Mouse (Mus musculus): Measurements from ENCODE around the gene Sgca. TPM values are rescaled to one million over a fixed set of nuclear protein-coding genes. Genes with fewer than 3 reads are reported as not detected.
A peak's percentile ranks its signal among the peaks of the same experiment; 100 is the strongest.

The Sgca gene
- total and polyA plus RNA-seq, 3 experiments = 149 to 1,504 (median 200) TPM

GRCm38 (mm10) chr11:94994947-94995772 is 19.0 kb upstream of the Sgca start:
- Histone ChIP-seq H3K4me1 (ENCODE audit: control insufficient read depth, insufficient read depth, low read length) (peaks cover 24% of the 10 kb centered on the region), H3K27me3 (ENCODE audit: control insufficient read depth, insufficient read depth, low read length) (no peaks in the 10 kb centered on the region), H3K4me3 (no peak overlapping the region), H3K79me2 (replicated peaks; ENCODE audit: control insufficient read depth, insufficient read depth, low read length) (peaks cover 7% of the 10 kb centered on the region), H3K9ac (ENCODE audit: low read depth, low read length) (peak overlapping the region; percentile 1; the same call in 1 of the 2 replicates), H3K27ac (peak overlapping the region; percentile 97), H3K36me3 (ENCODE audit: control insufficient read depth, insufficient read depth, low read length) (no peaks in the 10 kb centered on the region)
- WGBS = 70% methylated on average over 11 of the region's 11 CpGs
- peak in 1 of 2 experiments; percentile 30 for DNase-seq
- TF ChIP-seq EP300 (IDR thresholded peaks at IDR 0.05; ENCODE audit: insufficient read depth, low read depth, low read length) (no peak), CTCF (IDR thresholded peaks at IDR 0.05) (no peak), POLR2A (IDR thresholded peaks at IDR 0.05; ENCODE audit: insufficient read depth, low read depth, low read length) (no peak)
- intact Hi-C loops (cut with DNase I) = no loop called here

GRCm38 (mm10) chr11:94994208-94994814 is 18.2 kb upstream of the Sgca start:
- H3K27me3 ChIP-seq (ENCODE audit: control insufficient read depth, insufficient read depth, low read length) = no peaks in the 10 kb centered on the region
- intact Hi-C loops (cut with DNase I) = no loop called here
- H3K79me2 ChIP-seq (replicated peaks; ENCODE audit: control insufficient read depth, insufficient read depth, low read length) = peaks cover 7% of the 10 kb centered on the region
- H3K9ac ChIP-seq (ENCODE audit: low read depth, low read length) = peak overlapping the region; percentile 46
- TF ChIP-seq CTCF (IDR thresholded peaks at IDR 0.05) = no peak
- no peak for TF ChIP-seq EP300 (IDR thresholded peaks at IDR 0.05; ENCODE audit: insufficient read depth, low read depth, low read length)
- TF ChIP-seq POLR2A (IDR thresholded peaks at IDR 0.05; ENCODE audit: insufficient read depth, low read depth, low read length) = no peak
- peak; percentile 53 to 67 for DNase-seq
- WGBS = 9% methylated on average over 10 of the region's 10 CpGs
- H3K27ac ChIP-seq = peak overlapping the region; percentile 97
- peak overlapping the region; percentile 96 for H3K4me3 ChIP-seq
- peaks cover 24% of the 10 kb centered on the region for H3K4me1 ChIP-seq (ENCODE audit: control insufficient read depth, insufficient read depth, low read length)
- no peaks in the 10 kb centered on the region for H3K36me3 ChIP-seq (ENCODE audit: control insufficient read depth, insufficient read depth, low read length)

- no peak for TF ChIP-seq EP300 (IDR thresholded peaks at IDR 0.05; ENCODE audit: insufficient read depth, low read depth, low read length)
- no peak for TF ChIP-seq POLR2A (IDR thresholded peaks at IDR 0.05; ENCODE audit: insufficient read depth, low read depth, low read length)
- no peak for TF ChIP-seq CTCF (IDR thresholded peaks at IDR 0.05)
- Histone ChIP-seq H3K4me3 (peak overlapping the region; percentile 96), H3K79me2 (replicated peaks; ENCODE audit: control insufficient read depth, insufficient read depth, low read length) (peaks cover 7% of the 10 kb centered on the region), H3K9ac (ENCODE audit: low read depth, low read length) (peak overlapping the region; percentile 88), H3K4me1 (ENCODE audit: control insufficient read depth, insufficient read depth, low read length) (peaks cover 28% of the 10 kb centered on the region), H3K27me3 (ENCODE audit: control insufficient read depth, insufficient read depth, low read length) (no peaks in the 10 kb centered on the region), H3K27ac (peak overlapping the region; percentile 97), H3K36me3 (ENCODE audit: control insufficient read depth, insufficient read depth, low read length) (no peaks in the 10 kb centered on the region)
- peak; percentile 71 to 75 for DNase-seq
- intact Hi-C loops (cut with DNase I) = no loop called here
- under 1% methylated on average over 22 of the region's 22 CpGs for WGBS
Measured at GRCm38 (mm10) chr11:94992754-94993606, 16.9 kb upstream of the Sgca start.

GRCm38 (mm10) chr11:94992480-94992753 is 16.3 kb upstream of the Sgca start:
- Histone ChIP-seq H3K4me3 (peak overlapping the region; percentile 96), H3K36me3 (ENCODE audit: control insufficient read depth, insufficient read depth, low read length) (no peaks in the 10 kb centered on the region), H3K27me3 (ENCODE audit: control insufficient read depth, insufficient read depth, low read length) (no peaks in the 10 kb centered on the region), H3K27ac (peak overlapping the region; percentile 97), H3K79me2 (replicated peaks; ENCODE audit: control insufficient read depth, insufficient read depth, low read length) (peaks cover 7% of the 10 kb centered on the region), H3K4me1 (ENCODE audit: control insufficient read depth, insufficient read depth, low read length) (peaks cover 25% of the 10 kb centered on the region), H3K9ac (ENCODE audit: low read depth, low read length) (peak overlapping the region; percentile 88)
- DNase-seq = no peak
- intact Hi-C loops (cut with DNase I) = no loop called here
- under 1% methylated on average over 20 of the region's 20 CpGs for WGBS
- no peak for TF ChIP-seq POLR2A (IDR thresholded peaks at IDR 0.05; ENCODE audit: insufficient read depth, low read depth, low read length)
- no peak for TF ChIP-seq EP300 (IDR thresholded peaks at IDR 0.05; ENCODE audit: insufficient read depth, low read depth, low read length)
- TF ChIP-seq CTCF (IDR thresholded peaks at IDR 0.05) = no peak

GRCm38 (mm10) chr11:94991641-94992479 is 15.7 kb upstream of the Sgca start:
- H3K36me3 ChIP-seq (ENCODE audit: control insufficient read depth, insufficient read depth, low read length) = no peaks in the 10 kb centered on the region
- H3K4me1 ChIP-seq (ENCODE audit: control insufficient read depth, insufficient read depth, low read length) = peaks cover 26% of the 10 kb centered on the region
- peak overlapping the region; percentile 96 for H3K4me3 ChIP-seq
- intact Hi-C loops (cut with DNase I) = no loop called here
- peak overlapping the region; percentile 97 for H3K27ac ChIP-seq
- peak; percentile 78 to 81 for DNase-seq
- TF ChIP-seq CTCF (IDR thresholded peaks at IDR 0.05) (no peak), EP300 (IDR thresholded peaks at IDR 0.05; ENCODE audit: insufficient read depth, low read depth, low read length) (no peak), POLR2A (IDR thresholded peaks at IDR 0.05; ENCODE audit: insufficient read depth, low read depth, low read length) (no peak)
- no peaks in the 10 kb centered on the region for H3K27me3 ChIP-seq (ENCODE audit: control insufficient read depth, insufficient read depth, low read length)
- H3K9ac ChIP-seq (ENCODE audit: low read depth, low read length) = peak overlapping the region; percentile 88
- peaks cover 7% of the 10 kb centered on the region for H3K79me2 ChIP-seq (replicated peaks; ENCODE audit: control insufficient read depth, insufficient read depth, low read length)
- WGBS = under 1% methylated on average over 99 of the region's 99 CpGs

Data from heart, adult 2 months (tissue).